Mouse (Mus musculus): ENCODE data around the gene Prkce. TPM values are rescaled to one million over a fixed set of nuclear protein-coding genes. Genes with fewer than 3 reads are reported as not detected.

Gene Prkce
- polyA plus RNA-seq, 1 experiment from 2014 or later = 6.7 TPM

DNA sequence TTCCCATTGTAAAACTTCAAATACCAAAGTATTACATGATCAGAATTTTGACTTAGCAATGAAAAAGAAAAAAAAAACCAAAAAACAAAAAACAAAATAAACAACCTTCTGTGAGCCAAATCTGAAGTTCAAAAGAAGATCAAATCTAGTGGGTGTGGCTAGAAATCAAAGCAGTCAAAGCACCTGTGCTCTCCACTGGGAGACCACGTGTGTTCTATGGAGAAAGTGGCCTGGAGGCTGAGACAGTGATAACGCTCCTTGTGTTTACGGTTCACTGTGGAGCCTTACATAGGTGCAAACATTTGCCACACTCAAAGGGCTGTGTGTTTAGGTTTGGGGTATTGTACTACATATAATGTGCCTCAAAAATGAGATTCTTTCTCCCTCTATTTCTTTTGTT lies 132.0 kb downstream of the Prkce start:
- H3K27me3 ChIP-seq = no peaks in the 10 kb centered on the region
- H3K4me3 ChIP-seq = no peak overlapping the region
- peaks cover 31% of the 10 kb centered on the region for H3K4me1 ChIP-seq
- no peak overlapping the region for H3K4me2 ChIP-seq (replicated peaks)
- WGBS = 65% methylated on average over 3 of the region's 3 CpGs
- no peak for ATAC-seq (ENCODE audit: low FRiP score, low read depth)
- no peak overlapping the region for H3K27ac ChIP-seq
- H3K36me3 ChIP-seq = no peaks in the 10 kb centered on the region
- H3K9ac ChIP-seq = no peak overlapping the region
- H3K9me3 ChIP-seq = no peaks in the 10 kb centered on the region

GRCm38 (mm10) chr17:86300774-86301595 lies 133.4 kb downstream of the Prkce start:
- Histone ChIP-seq H3K4me2 (replicated peaks) (no peak overlapping the region), H3K9ac (no peak overlapping the region), H3K36me3 (no peaks in the 10 kb centered on the region), H3K4me1 (peaks cover 42% of the 10 kb centered on the region), H3K9me3 (no peaks in the 10 kb centered on the region), H3K27ac (no peak overlapping the region; the same call in 1 of the 2 replicates), H3K4me3 (no peak overlapping the region), H3K27me3 (no peaks in the 10 kb centered on the region)
- 68% methylated on average over 22 of the region's 22 CpGs for WGBS
- no peak for ATAC-seq (ENCODE audit: low FRiP score, low read depth)

DNA sequence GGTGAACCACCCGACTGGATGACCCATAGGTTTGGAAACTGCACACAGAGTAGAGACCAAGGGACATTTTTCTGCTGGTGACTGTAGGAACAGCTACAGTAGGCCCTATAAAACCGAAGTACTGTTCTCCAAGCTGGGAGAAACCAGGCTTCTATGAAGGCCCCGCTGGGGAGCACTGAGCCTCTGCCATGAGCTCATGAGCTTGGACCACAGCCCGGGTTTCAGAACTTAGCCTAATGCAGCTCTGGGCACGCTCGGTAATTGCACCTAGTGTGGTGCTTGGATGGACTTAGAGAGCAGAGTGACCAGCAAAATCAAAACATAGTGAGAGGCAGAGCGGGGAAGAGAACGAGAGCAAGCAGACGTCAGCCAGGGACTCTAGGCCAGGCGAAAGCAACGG lies 134.7 kb downstream of the Prkce start:
- Histone ChIP-seq H3K27me3 (no peaks in the 10 kb centered on the region), H3K4me2 (replicated peaks) (no peak overlapping the region), H3K4me1 (peaks cover 42% of the 10 kb centered on the region), H3K27ac (peak overlapping the region; percentile 67; the same call in 1 of the 2 replicates), H3K9ac (no peak overlapping the region), H3K36me3 (no peaks in the 10 kb centered on the region), H3K9me3 (no peaks in the 10 kb centered on the region), H3K4me3 (no peak overlapping the region)
- 85% methylated on average over 11 of the region's 11 CpGs for WGBS
- no peak for ATAC-seq (ENCODE audit: low FRiP score, low read depth)

- no peak for ATAC-seq (ENCODE audit: low FRiP score, low read depth)
- 88% methylated on average over 14 of the region's 14 CpGs for WGBS
- Histone ChIP-seq H3K9ac (no peak overlapping the region), H3K27me3 (no peaks in the 10 kb centered on the region), H3K4me2 (replicated peaks) (no peak overlapping the region), H3K4me1 (peaks cover 42% of the 10 kb centered on the region), H3K9me3 (no peaks in the 10 kb centered on the region), H3K36me3 (no peaks in the 10 kb centered on the region), H3K4me3 (no peak overlapping the region), H3K27ac (no peak overlapping the region; the same call in 1 of the 2 replicates)
These were observed 135.3 kb downstream of the Prkce start for GRCm38 (mm10) chr17:86302861-86303331.

GRCm38 (mm10) chr17:86303401-86304243 lies 136.0 kb downstream of the Prkce start:
- Histone ChIP-seq H3K4me1 (peaks cover 42% of the 10 kb centered on the region), H3K9ac (no peak overlapping the region)
- 59% methylated on average over 19 of the region's 19 CpGs for WGBS

DNA sequence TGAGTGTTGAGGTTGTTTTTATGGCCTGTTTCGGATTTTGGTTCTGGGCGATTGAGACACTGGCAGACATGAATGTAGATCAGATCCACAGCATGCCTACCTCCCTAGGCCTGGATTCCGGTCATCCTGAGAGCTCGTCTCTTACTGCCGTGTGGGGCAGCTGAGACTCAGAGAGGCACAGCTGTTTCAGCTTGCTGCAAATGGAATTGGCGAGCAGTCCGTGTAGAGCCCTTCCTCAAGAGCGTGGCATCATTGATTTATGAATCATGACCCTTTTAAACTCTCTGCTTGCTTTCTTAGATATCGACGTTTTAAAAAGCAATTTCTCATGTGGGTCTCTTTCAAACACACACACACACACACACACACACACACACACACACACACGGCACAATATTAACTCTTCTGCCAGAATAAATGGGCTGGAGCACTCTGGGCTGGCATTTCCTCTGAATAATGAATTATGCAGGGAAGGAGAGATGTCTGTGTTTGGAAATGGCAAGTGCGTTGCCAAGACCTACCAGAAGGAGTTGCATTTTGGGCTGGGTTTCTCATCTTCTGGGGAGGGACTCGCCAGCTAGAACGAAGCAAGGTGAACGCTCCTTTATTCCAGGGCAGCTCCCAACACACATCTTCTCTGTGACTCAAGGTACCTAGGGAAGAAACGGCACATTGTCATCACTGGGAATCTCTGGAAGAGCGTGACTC lies 137.5 kb downstream of the Prkce start:
- H3K27me3 ChIP-seq = no peaks in the 10 kb centered on the region
- WGBS = 67% methylated on average over 17 of the region's 17 CpGs
- H3K4me1 ChIP-seq = peaks cover 42% of the 10 kb centered on the region
- no peak overlapping the region for H3K9ac ChIP-seq
- H3K27ac ChIP-seq = no peak overlapping the region
- ATAC-seq (ENCODE audit: low FRiP score, low read depth) = no peak
- no peaks in the 10 kb centered on the region for H3K36me3 ChIP-seq
- H3K4me3 ChIP-seq = no peak overlapping the region
- no peak overlapping the region for H3K4me2 ChIP-seq (replicated peaks)
- no peaks in the 10 kb centered on the region for H3K9me3 ChIP-seq

More at GRCm38 (mm10) chr17:86303401-86304243, 136.0 kb downstream of the Prkce start:
- Histone ChIP-seq H3K9me3 (no peaks in the 10 kb centered on the region), H3K27ac (no peak overlapping the region), H3K4me2 (replicated peaks) (no peak overlapping the region), H3K36me3 (no peaks in the 10 kb centered on the region), H3K4me3 (no peak overlapping the region), H3K27me3 (no peaks in the 10 kb centered on the region)
- ATAC-seq (ENCODE audit: low FRiP score, low read depth) = no peak

DNA sequence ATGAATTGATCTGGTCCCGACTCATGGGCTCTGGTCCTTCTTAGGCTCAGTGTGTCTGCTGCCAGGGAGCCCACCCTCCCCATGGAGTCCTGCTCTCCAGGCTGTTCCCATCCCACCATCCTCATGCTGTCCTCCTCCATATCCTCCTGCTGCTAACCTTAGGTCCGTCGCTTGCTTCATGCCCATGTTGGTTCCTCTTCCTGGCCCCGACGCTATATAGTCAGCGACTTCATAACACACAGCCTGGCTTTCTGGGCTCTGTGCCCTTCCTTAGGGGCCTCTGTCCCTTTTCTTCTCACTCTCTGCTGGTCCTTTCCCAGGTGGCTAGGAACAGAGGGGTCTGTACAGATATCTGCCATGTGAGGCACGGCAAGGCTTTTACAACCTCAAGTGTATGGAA lies 138.6 kb downstream of the Prkce start:
- Histone ChIP-seq H3K27me3 (no peaks in the 10 kb centered on the region), H3K9me3 (no peaks in the 10 kb centered on the region), H3K4me2 (replicated peaks) (no peak overlapping the region), H3K4me1 (peaks cover 39% of the 10 kb centered on the region), H3K4me3 (no peak overlapping the region), H3K36me3 (no peaks in the 10 kb centered on the region), H3K9ac (no peak overlapping the region), H3K27ac (no peak overlapping the region)
- WGBS = 85% methylated on average over 7 of the region's 7 CpGs
- no peak for ATAC-seq (ENCODE audit: low FRiP score, low read depth)

- WGBS = 71% methylated on average over 8 of the region's 8 CpGs
- no peak for ATAC-seq (ENCODE audit: low FRiP score, low read depth)
- H3K4me1 ChIP-seq = peaks cover 11% of the 10 kb centered on the region
These were observed 146.0 kb downstream of the Prkce start for GRCm38 (mm10) chr17:86313413-86314139.

DNA sequence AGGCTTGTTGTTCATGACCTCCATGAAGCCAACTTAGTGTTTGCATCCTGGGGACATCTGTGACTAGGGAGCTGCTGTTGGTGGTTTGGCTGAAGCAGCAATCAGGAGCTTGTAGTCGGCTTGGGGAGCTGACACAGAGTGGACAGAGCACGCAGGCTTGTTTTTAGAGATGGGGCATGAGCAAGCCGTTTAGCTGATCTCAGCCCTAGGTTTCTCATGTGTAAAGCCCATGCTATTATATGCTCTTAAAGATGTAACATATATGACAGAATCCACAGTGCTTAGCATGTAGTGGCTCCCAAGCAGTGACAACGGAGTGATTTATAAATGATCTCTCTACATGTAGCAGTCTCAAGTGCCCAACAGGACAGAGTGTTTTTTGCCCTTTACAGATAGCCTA lies 148.3 kb downstream of the Prkce start:
- no peak overlapping the region for H3K9ac ChIP-seq
- no peak overlapping the region for H3K4me2 ChIP-seq (replicated peaks)
- ATAC-seq (ENCODE audit: low FRiP score, low read depth) = no peak
- 88% methylated on average over 4 of the region's 4 CpGs for WGBS
- H3K27ac ChIP-seq = no peak overlapping the region
- peaks cover 8% of the 10 kb centered on the region for H3K4me1 ChIP-seq
- H3K36me3 ChIP-seq = no peaks in the 10 kb centered on the region
- H3K4me3 ChIP-seq = no peak overlapping the region
- H3K9me3 ChIP-seq = peaks cover 9% of the 10 kb centered on the region; the same call in 1 of the 2 replicates
- no peaks in the 10 kb centered on the region for H3K27me3 ChIP-seq

More at GRCm38 (mm10) chr17:86313413-86314139, 146.0 kb downstream of the Prkce start:
- Histone ChIP-seq H3K27ac (no peak overlapping the region), H3K4me3 (no peak overlapping the region), H3K27me3 (no peaks in the 10 kb centered on the region), H3K9ac (no peak overlapping the region), H3K36me3 (no peaks in the 10 kb centered on the region), H3K4me2 (replicated peaks) (no peak overlapping the region), H3K9me3 (0 out of 2 replicates have a peak, but pooled peaks cover under 1% of the 10 kb centered on the region)

DNA sequence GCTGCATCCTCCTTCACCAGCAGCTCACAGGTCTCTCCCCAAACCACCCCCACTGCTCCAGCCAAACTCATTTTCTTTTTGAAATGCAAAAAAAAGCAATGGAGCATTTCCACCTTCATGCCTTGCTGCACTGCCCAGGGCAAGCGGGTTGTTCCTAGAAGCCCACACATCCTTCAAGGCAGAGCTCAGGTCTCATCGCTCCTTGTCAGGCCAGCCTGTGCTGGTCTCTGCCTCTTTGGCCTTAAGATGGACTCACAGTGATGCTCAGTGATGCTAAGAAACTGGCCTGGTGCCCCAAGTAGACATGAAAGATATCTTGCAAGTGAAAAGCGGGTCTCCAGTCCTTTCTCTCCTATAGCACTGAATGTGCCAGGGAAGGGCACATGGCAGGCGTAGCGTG lies 149.2 kb downstream of the Prkce start:
- H3K9ac ChIP-seq = no peak overlapping the region
- no peak overlapping the region for H3K27ac ChIP-seq
- peaks cover 9% of the 10 kb centered on the region; the same call in 1 of the 2 replicates for H3K9me3 ChIP-seq
- no peak for ATAC-seq (ENCODE audit: low FRiP score, low read depth)
- no peaks in the 10 kb centered on the region for H3K36me3 ChIP-seq
- no peak overlapping the region for H3K4me2 ChIP-seq (replicated peaks)
- WGBS = 85% methylated on average over 5 of the region's 5 CpGs
- H3K4me1 ChIP-seq = no peaks in the 10 kb centered on the region
- no peaks in the 10 kb centered on the region for H3K27me3 ChIP-seq
- no peak overlapping the region for H3K4me3 ChIP-seq

DNA sequence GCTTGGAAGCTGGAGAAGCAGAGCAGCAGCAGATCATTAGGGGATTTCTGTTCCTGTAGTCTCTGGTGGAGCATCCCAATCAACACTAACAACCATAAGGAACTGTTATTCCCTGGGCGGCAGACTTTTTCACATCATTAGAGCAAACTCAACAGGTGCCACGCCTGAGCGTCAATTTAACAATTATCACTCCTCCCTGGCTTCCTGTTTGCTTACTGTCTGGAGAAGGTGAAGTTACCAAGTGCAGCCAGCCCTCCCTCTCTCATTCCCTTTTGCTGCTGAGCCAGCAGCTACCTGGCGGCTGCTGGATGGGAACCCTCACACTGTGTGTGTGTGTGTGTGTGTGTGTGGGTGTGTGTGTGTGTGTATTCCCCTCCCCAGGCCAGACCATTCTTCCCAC lies 149.6 kb downstream of the Prkce start:
- no peaks in the 10 kb centered on the region for H3K36me3 ChIP-seq
- no peaks in the 10 kb centered on the region for H3K4me1 ChIP-seq
- 31% methylated on average over 4 of the region's 4 CpGs for WGBS
- no peak overlapping the region for H3K27ac ChIP-seq
- no peak overlapping the region for H3K4me3 ChIP-seq
- H3K27me3 ChIP-seq = no peaks in the 10 kb centered on the region
- no peak for ATAC-seq (ENCODE audit: low FRiP score, low read depth)
- H3K9me3 ChIP-seq = peaks cover 9% of the 10 kb centered on the region; the same call in 1 of the 2 replicates
- no peak overlapping the region for H3K4me2 ChIP-seq (replicated peaks)
- H3K9ac ChIP-seq = no peak overlapping the region
